Mouse (Mus musculus): ENCODE data around the gene Clns1a.

Gene Clns1a

DNA sequence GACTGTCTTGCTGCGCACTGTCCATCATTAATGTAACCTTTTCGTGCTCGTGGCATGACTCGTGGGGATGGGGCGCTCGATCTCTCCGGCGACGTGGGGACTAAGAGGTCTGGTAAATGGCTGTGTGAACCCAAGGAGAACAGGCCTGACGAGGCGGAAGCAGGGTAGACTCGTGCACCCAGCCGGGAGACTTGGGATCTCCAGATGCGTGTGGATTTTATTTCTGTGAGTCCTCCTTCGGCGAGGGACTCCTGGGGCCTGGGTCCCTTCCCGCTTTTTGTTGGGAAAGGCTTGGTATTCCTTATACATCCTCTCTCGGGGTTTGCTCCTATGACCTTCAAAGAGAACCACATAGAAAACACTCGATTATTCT lies 315 bp upstream of the Clns1a start:
- Histone ChIP-seq H3K4me3 (replicated peaks; ENCODE audit: low read length) (peak overlapping the region; percentile 95), H3K4me1 (replicated peaks; ENCODE audit: low read depth, low read length) (peaks cover 43% of the 10 kb centered on the region), H3K9me3 (ENCODE audit: low read length) (no peaks in the 10 kb centered on the region), H3K36me3 (ENCODE audit: insufficient read depth, low read length) (peaks cover 15% of the 10 kb centered on the region; the same call in 1 of the 2 replicates), H3K27me3 (ENCODE audit: insufficient read depth, low read length) (no peaks in the 10 kb centered on the region)
- TF ChIP-seq CTCF (conservative IDR thresholded peaks at IDR 0.05; ENCODE audit: low read length) (no peak), POU5F1 (IDR thresholded peaks at IDR 0.05; ENCODE audit: borderline replicate concordance, low read length) (no peak), NANOG (IDR thresholded peaks at IDR 0.05; ENCODE audit: borderline replicate concordance, low read length) (no peak)

- Histone ChIP-seq H3K36me3 (ENCODE audit: insufficient read depth, low read length) (peaks cover 37% of the 10 kb centered on the region), H3K4me3 (replicated peaks; ENCODE audit: low read length) (no peak overlapping the region), H3K4me1 (replicated peaks; ENCODE audit: low read depth, low read length) (peaks cover 64% of the 10 kb centered on the region), H3K9me3 (ENCODE audit: low read length) (no peaks in the 10 kb centered on the region), H3K27me3 (ENCODE audit: insufficient read depth, low read length) (no peaks in the 10 kb centered on the region)
- no peak for TF ChIP-seq POU5F1 (IDR thresholded peaks at IDR 0.05; ENCODE audit: borderline replicate concordance, low read length)
- no peak for TF ChIP-seq CTCF (conservative IDR thresholded peaks at IDR 0.05; ENCODE audit: low read length)
- no peak for TF ChIP-seq NANOG (IDR thresholded peaks at IDR 0.05; ENCODE audit: borderline replicate concordance, low read length)
Measured at GRCm38 (mm10) chr7:97700173-97700572, 3.7 kb downstream of the Clns1a start.

DNA sequence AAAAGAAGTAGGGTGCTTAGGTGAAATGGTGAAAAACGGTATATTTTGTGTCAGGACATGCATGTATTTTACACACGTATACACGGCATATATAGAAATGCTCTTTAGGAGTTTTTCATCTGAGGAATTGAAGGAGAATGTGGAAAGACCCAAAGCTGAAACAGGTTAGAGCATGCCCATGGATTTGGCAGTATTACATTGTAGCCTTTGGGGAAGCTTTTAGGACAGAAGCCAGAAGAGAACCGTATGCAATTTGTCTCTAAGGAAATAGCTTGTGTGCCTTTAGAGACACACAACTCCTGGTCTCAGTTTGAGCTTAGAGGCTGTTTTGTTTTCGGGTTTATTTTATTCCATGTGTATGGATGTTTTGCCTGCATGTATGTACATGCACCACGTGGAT lies 4.7 kb downstream of the Clns1a start:
- Histone ChIP-seq H3K27me3 (ENCODE audit: insufficient read depth, low read length) (no peaks in the 10 kb centered on the region), H3K4me3 (replicated peaks; ENCODE audit: low read length) (no peak overlapping the region), H3K9me3 (ENCODE audit: low read length) (no peaks in the 10 kb centered on the region), H3K4me1 (replicated peaks; ENCODE audit: low read depth, low read length) (peaks cover 57% of the 10 kb centered on the region), H3K36me3 (ENCODE audit: insufficient read depth, low read length) (peaks cover 44% of the 10 kb centered on the region)
- TF ChIP-seq CTCF (conservative IDR thresholded peaks at IDR 0.05; ENCODE audit: low read length) (no peak), POU5F1 (IDR thresholded peaks at IDR 0.05; ENCODE audit: borderline replicate concordance, low read length) (no peak)

DNA sequence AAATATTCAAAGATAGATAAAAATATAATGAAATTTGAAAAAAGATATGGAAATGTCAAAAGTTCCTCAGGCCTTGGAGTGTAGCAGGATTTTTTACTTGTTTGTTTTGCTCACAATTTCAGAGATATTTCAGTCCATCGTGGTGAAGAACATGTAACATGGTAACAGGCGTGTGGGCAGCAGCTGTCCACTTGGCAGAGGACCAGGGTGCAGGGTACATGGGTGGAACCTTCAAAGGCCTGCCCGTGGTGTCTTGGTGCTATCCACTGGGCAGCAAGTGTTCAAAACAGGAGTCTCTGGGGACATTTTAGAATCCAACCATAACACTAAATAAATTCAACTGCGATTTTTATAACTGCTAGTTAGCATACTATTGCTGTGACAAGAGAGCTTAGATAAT lies 10.7 kb downstream of the Clns1a start:
- Histone ChIP-seq H3K36me3 (ENCODE audit: insufficient read depth, low read length) (peaks cover 73% of the 10 kb centered on the region), H3K4me1 (replicated peaks; ENCODE audit: low read depth, low read length) (peaks cover 46% of the 10 kb centered on the region), H3K27me3 (ENCODE audit: insufficient read depth, low read length) (no peaks in the 10 kb centered on the region), H3K9me3 (ENCODE audit: low read length) (no peaks in the 10 kb centered on the region), H3K4me3 (replicated peaks; ENCODE audit: low read length) (no peak overlapping the region)
- no peak for TF ChIP-seq CTCF (conservative IDR thresholded peaks at IDR 0.05; ENCODE audit: low read length)
- no peak for TF ChIP-seq POU5F1 (IDR thresholded peaks at IDR 0.05; ENCODE audit: borderline replicate concordance, low read length)

DNA sequence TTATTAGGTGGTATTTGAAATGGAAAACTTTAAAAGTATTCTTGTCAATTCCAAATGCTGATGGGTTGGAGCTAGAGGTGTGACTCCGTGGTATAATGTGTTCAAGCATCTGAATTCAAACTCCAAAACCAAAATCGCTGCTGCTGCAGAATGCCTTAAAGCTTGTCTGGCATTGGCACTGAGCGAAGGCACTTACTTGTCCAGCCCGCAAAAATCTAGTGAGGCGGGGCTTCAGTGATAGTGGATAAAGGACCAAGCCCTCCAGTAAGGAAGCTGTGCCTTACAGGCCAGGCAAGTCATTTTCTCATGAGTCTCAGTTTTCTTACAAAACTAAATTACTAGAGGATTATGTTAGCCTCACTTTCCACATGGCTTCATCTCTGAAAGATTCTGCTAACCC lies 11.4 kb downstream of the Clns1a start:
- Histone ChIP-seq H3K9me3 (ENCODE audit: low read length) (no peaks in the 10 kb centered on the region), H3K4me3 (replicated peaks; ENCODE audit: low read length) (no peak overlapping the region), H3K36me3 (ENCODE audit: insufficient read depth, low read length) (peaks cover 80% of the 10 kb centered on the region), H3K27me3 (ENCODE audit: insufficient read depth, low read length) (no peaks in the 10 kb centered on the region), H3K4me1 (replicated peaks; ENCODE audit: low read depth, low read length) (peaks cover 43% of the 10 kb centered on the region)
- no peak for TF ChIP-seq CTCF (conservative IDR thresholded peaks at IDR 0.05; ENCODE audit: low read length)
- no peak for TF ChIP-seq POU5F1 (IDR thresholded peaks at IDR 0.05; ENCODE audit: borderline replicate concordance, low read length)
- TF ChIP-seq NANOG (IDR thresholded peaks at IDR 0.05; ENCODE audit: borderline replicate concordance, low read length): no peak

GRCm38 (mm10) chr7:97709204-97709603 lies 12.8 kb downstream of the Clns1a start:
- H3K4me3 ChIP-seq (replicated peaks; ENCODE audit: low read length): no peak overlapping the region
- TF ChIP-seq CTCF (conservative IDR thresholded peaks at IDR 0.05; ENCODE audit: low read length): no peak
- peaks cover 86% of the 10 kb centered on the region for H3K36me3 ChIP-seq (ENCODE audit: insufficient read depth, low read length)

DNA sequence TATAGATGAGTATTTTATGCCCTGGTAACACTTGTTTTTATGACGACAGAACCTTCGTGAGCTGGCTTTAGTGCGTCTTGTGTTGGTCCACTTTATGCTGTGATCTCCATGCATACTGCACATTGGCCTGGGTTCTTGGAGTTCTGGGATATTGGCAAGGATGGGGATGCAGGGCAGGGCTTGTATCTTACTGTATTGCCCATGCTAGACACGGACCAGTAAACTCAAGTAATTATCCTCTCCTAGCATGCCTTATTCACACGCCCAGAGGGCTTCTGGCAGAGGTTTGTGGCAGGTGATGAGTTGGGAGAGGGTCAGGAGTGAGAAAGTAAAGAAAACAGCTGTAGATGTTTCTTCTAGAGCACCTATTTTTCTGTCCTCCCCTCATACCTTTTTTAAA lies 18.2 kb downstream of the Clns1a start:
- H3K4me3 ChIP-seq (replicated peaks; ENCODE audit: low read length): no peak overlapping the region
- peaks cover 43% of the 10 kb centered on the region for H3K4me1 ChIP-seq (replicated peaks; ENCODE audit: low read depth, low read length)
- no peaks in the 10 kb centered on the region for H3K27me3 ChIP-seq (ENCODE audit: insufficient read depth, low read length)
- peaks cover 82% of the 10 kb centered on the region for H3K36me3 ChIP-seq (ENCODE audit: insufficient read depth, low read length)
- no peaks in the 10 kb centered on the region for H3K9me3 ChIP-seq (ENCODE audit: low read length)
- TF ChIP-seq CTCF (conservative IDR thresholded peaks at IDR 0.05; ENCODE audit: low read length) (no peak), POU5F1 (IDR thresholded peaks at IDR 0.05; ENCODE audit: borderline replicate concordance, low read length) (no peak), NANOG (IDR thresholded peaks at IDR 0.05; ENCODE audit: borderline replicate concordance, low read length) (no peak)

More at GRCm38 (mm10) chr7:97709204-97709603, 12.8 kb downstream of the Clns1a start:
- H3K27me3 ChIP-seq (ENCODE audit: insufficient read depth, low read length): no peaks in the 10 kb centered on the region
- H3K9me3 ChIP-seq (ENCODE audit: low read length): no peaks in the 10 kb centered on the region
- peaks cover 33% of the 10 kb centered on the region for H3K4me1 ChIP-seq (replicated peaks; ENCODE audit: low read depth, low read length)

DNA sequence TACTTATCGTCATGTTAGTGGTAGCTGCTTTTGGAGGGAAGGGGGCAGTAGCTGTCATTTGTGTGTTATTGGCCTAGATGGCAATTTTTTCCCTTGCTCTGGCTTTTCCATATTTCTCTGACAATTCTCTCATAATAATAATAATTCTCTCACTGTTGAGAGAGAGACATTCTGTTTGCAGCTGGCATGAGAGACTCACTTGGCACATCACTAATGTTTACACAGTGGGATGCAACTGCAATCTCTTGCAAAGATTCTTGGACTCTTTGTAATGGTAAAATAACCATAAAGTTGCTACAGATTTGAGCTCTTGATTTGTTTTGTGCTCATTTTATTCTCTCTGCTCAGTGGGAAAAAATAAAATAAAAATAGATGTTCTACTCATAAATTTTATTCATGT lies 20.9 kb downstream of the Clns1a start:
- H3K27me3 ChIP-seq (ENCODE audit: insufficient read depth, low read length): no peaks in the 10 kb centered on the region
- H3K4me3 ChIP-seq (replicated peaks; ENCODE audit: low read length): no peak overlapping the region
- H3K9me3 ChIP-seq (ENCODE audit: low read length): no peaks in the 10 kb centered on the region
- no peak for TF ChIP-seq NANOG (IDR thresholded peaks at IDR 0.05; ENCODE audit: borderline replicate concordance, low read length)
- no peak for TF ChIP-seq POU5F1 (IDR thresholded peaks at IDR 0.05; ENCODE audit: borderline replicate concordance, low read length)
- TF ChIP-seq CTCF (conservative IDR thresholded peaks at IDR 0.05; ENCODE audit: low read length): no peak
- peaks cover 78% of the 10 kb centered on the region for H3K36me3 ChIP-seq (ENCODE audit: insufficient read depth, low read length)
- H3K4me1 ChIP-seq (replicated peaks; ENCODE audit: low read depth, low read length): peaks cover 59% of the 10 kb centered on the region

DNA sequence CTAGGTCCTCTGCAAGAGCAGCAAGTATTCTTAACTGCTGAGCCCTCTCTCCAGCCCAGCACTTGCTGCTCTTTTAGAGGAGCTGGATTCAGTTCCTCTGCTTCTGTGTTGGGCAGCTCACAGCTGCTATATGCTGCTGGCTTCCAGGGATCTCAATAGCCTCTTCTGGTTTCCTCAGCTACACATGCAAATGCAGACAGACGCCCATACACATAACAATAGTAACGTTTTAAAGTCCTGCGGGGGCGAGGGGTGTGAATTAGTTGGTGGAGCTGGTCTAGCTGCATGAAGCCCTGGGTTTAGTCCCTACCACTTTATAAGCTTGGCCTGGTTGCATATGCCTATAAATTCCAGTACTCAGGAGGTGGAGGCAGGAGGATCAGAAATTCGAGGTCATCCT lies 22.6 kb downstream of the Clns1a start:
- Histone ChIP-seq H3K9me3 (ENCODE audit: low read length) (no peaks in the 10 kb centered on the region), H3K36me3 (ENCODE audit: insufficient read depth, low read length) (peaks cover 79% of the 10 kb centered on the region), H3K4me1 (replicated peaks; ENCODE audit: low read depth, low read length) (peaks cover 59% of the 10 kb centered on the region), H3K27me3 (ENCODE audit: insufficient read depth, low read length) (no peaks in the 10 kb centered on the region), H3K4me3 (replicated peaks; ENCODE audit: low read length) (peak overlapping the region; percentile 30; the same call in 1 of the 2 replicates)
- TF ChIP-seq CTCF (conservative IDR thresholded peaks at IDR 0.05; ENCODE audit: low read length) (no peak), POU5F1 (IDR thresholded peaks at IDR 0.05; ENCODE audit: borderline replicate concordance, low read length) (peak; percentile 76; the same call in 1 of the 2 replicates), NANOG (IDR thresholded peaks at IDR 0.05; ENCODE audit: borderline replicate concordance, low read length) (peak; percentile 35; the same call in 1 of the 2 replicates)

Data from E14TG2a.4 (cell line).